Mouse (Mus musculus) erythroblast, embryonic 14.5 days (primary cell): ENCODE measurements around the gene Gpr19. TPM values are rescaled to one million over a fixed set of nuclear protein-coding genes. Genes with fewer than 3 reads are reported as not detected.

Experiments
- H3K27me3 ChIP-seq: 2 replicates; pipeline ENCODE4 v1.6.1; 2012; ENCODE audit warnings: inconsistent platforms; ENCODE audit not compliant: control insufficient read depth
- H3K36me3 ChIP-seq: 2 replicates; pipeline ENCODE4 v1.6.1; 2012; ENCODE audit warnings: mild to moderate bottlenecking, inconsistent platforms; ENCODE audit not compliant: control insufficient read depth
- H3K4me1 ChIP-seq: 2 replicates; pipeline ENCODE4 v1.6.1; 2012; ENCODE audit warnings: inconsistent platforms; ENCODE audit not compliant: control insufficient read depth
- H3K4me3 ChIP-seq: replicated peaks from 2 replicates; pipeline ENCODE3; 2012; ENCODE audit warnings: moderate library complexity, mild to moderate bottlenecking, inconsistent platforms
- H3K9me3 ChIP-seq: 2 replicates; pipeline ENCODE4 v1.6.1; 2012; ENCODE audit warnings: low read length, inconsistent platforms, mixed read lengths; ENCODE audit not compliant: control insufficient read depth
- GATA1 ChIP-seq: IDR thresholded peaks from 2 replicates; pipeline ENCODE4 v1.6.1; 2012; ENCODE audit warnings: low read length, inconsistent platforms, mixed read lengths
- TAL1 ChIP-seq: IDR thresholded peaks from 3 replicates; pipeline ENCODE4 v1.6.1; 2012; ENCODE audit warnings: low read length, inconsistent platforms, mixed read lengths
- polyA plus RNA-seq: library from polyadenylated mRNA; stranded (reverse); fragments of >175 nt; gene quantifications from 2 replicates; pipeline ENCODE4 v1.2.3, GENCODE M21; 2012

The Gpr19 gene
- polyA plus RNA-seq, 1 experiment = 0.36 TPM

DNA sequence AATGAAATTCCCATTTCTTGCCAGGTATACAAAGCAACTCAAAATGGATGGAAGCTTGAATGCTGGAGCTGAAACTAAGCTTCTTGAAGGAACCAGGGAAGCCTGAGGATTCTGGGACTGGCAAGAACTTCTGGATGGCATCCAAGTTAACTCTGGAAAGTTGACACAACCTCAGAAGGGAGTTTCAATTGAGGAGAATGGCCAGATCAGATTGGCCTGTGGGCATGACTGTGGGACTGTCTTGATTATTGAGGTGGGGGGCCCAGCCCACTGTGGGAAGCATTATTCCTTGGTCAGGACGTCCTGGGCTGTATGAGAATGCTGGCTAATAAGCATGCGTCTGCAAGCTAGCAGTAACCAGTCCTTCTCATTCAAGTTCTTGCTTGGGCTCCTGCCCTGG is 18.3 kb downstream of the Gpr19 start:
- Histone ChIP-seq H3K36me3 (no peaks in the 10 kb centered on the region; the same call in 1 of the 2 replicates), H3K4me3 (no peak overlapping the region), H3K4me1 (peaks cover 15% of the 10 kb centered on the region), H3K27me3 (no peaks in the 10 kb centered on the region), H3K9me3 (no peaks in the 10 kb centered on the region; the same call in 1 of the 2 replicates)
- TF ChIP-seq TAL1 (no peak), GATA1 (no peak)

DNA sequence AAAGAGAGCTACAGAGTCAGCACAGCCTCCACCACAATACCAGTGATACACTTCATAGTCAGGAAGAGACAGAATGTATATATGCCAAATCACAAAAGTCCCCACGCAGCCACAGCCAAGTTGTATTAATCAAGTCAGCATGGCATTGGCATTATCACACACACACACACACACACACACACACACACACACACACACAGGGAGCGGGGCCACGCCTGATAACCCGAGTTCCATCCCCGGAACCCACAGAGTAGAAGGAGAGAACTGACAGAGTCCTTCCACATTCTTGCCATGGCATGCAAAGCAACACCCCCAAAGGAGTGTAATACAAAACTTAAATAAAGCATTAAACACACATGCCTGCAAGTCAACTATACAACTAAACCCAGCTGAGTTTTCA is 18.8 kb downstream of the Gpr19 start:
- no peak for TF ChIP-seq GATA1
- TF ChIP-seq TAL1 = no peak
- Histone ChIP-seq H3K36me3 (no peaks in the 10 kb centered on the region; the same call in 1 of the 2 replicates), H3K9me3 (no peaks in the 10 kb centered on the region; the same call in 1 of the 2 replicates), H3K4me1 (peaks cover 15% of the 10 kb centered on the region), H3K4me3 (no peak overlapping the region), H3K27me3 (no peaks in the 10 kb centered on the region)

DNA sequence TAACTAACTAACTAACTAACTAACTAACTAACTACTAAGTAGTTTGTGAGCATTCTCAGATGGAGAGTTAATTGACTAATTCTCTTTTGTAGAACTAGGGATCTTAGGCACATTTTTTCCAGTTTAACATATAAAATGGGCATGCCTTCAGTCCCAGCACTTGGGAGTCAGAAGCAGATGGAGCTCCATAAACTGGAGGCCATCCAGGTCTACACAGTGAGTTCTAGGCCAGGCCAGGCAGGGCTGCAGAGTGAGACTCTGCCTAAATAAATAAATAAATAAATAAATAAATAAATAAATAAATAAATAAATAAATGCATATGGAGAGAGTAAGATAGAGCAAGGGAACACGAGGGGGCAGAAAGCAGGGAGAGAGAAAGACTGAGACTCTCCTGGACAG is 20.5 kb downstream of the Gpr19 start:
- Histone ChIP-seq H3K9me3 (no peaks in the 10 kb centered on the region; the same call in 1 of the 2 replicates), H3K4me1 (peaks cover 15% of the 10 kb centered on the region), H3K27me3 (no peaks in the 10 kb centered on the region), H3K4me3 (no peak overlapping the region), H3K36me3 (no peaks in the 10 kb centered on the region; the same call in 1 of the 2 replicates)
- no peak for TF ChIP-seq TAL1
- TF ChIP-seq GATA1 = no peak

DNA sequence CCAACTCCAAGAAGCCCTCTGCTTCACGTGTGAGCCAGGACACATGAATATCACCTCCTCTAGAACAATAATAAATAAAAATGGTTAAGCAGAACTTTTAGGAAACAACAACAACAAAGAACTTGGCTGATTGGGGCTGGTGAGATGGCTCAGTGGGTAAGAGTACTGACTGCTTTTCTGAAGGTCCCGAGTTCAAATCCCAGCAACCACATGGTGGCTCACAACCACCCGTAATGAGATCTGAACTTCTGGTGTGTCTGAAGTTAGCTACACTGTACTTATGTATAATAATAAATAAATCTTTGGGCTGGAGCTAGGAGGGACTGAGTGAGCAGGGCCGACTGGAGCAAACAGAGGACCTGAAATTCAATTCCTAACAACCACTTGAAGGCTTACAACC is 21.1 kb downstream of the Gpr19 start:
- Histone ChIP-seq H3K27me3 (no peaks in the 10 kb centered on the region), H3K4me1 (peaks cover 15% of the 10 kb centered on the region), H3K9me3 (no peaks in the 10 kb centered on the region; the same call in 1 of the 2 replicates), H3K36me3 (no peaks in the 10 kb centered on the region; the same call in 1 of the 2 replicates), H3K4me3 (no peak overlapping the region)
- TF ChIP-seq TAL1 (no peak), GATA1 (no peak)

DNA sequence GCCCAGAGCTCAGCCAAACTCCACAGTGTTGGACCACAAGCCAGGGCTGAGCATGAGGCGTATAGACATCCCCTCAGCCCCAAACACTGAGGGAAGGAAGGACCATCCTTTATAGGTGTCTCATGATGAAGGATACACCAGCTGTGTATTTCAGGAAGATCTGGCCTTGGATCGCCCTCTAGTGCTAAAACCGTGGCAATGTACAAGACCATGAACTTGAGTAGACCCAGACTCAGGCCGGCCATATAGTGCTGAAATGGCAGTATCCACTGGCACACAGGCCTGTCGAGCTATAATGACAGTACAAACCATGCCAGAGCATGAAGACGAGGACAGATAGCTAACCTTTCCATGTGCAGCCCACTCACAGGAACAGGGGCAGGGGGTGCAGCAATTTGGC is 21.6 kb downstream of the Gpr19 start:
- H3K36me3 ChIP-seq = no peaks in the 10 kb centered on the region; the same call in 1 of the 2 replicates
- no peak overlapping the region for H3K4me3 ChIP-seq
- H3K9me3 ChIP-seq = no peaks in the 10 kb centered on the region
- TF ChIP-seq TAL1 = no peak
- no peak for TF ChIP-seq GATA1
- H3K4me1 ChIP-seq = peaks cover 15% of the 10 kb centered on the region
- H3K27me3 ChIP-seq = no peaks in the 10 kb centered on the region

DNA sequence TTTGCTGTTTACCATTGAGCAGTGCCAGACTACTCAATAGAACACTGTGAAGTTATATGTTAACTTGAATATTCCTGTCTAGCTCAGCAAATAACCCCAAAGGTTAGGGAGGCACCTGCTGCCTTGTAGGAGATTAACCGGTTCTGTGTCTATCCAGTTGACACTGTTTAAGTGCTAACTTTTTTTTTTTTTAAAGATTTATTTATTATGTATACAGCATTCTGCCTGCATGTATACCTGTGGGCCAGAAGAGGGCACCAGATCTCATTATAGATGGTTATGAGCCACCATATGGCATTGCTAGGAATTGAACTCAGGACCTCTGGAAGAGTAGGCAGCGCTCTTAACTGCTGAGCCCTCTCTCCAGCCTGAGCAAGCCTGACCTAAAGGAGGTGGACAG is 25.4 kb downstream of the Gpr19 start:
- peaks cover 3% of the 10 kb centered on the region for H3K36me3 ChIP-seq
- no peak overlapping the region for H3K4me3 ChIP-seq
- TF ChIP-seq GATA1 = no peak
- TF ChIP-seq TAL1 = no peak
- peaks cover 8% of the 10 kb centered on the region for H3K4me1 ChIP-seq
- no peaks in the 10 kb centered on the region for H3K27me3 ChIP-seq
- H3K9me3 ChIP-seq = no peaks in the 10 kb centered on the region

DNA sequence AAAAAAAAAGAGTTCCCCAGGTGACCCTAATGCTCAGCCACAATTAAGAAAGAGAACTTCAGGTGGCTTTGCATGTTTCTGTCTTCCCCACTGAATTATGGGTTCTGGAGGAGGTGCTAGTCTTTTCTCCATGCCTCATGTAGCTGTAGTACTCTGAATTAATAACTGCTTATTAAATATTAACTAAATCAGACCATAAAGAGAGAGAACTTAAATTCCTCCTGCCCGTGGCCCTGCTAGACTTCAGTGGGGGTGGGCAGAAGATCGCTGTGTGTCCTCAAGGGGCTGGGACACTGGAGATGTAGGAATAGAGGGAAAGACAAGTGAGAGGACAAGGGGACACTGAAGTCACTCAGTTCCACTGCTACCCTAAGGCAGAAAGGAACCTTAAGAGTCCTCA is 26.1 kb downstream of the Gpr19 start:
- Histone ChIP-seq H3K27me3 (no peaks in the 10 kb centered on the region), H3K36me3 (peaks cover 3% of the 10 kb centered on the region), H3K4me1 (peaks cover 8% of the 10 kb centered on the region), H3K4me3 (no peak overlapping the region), H3K9me3 (no peaks in the 10 kb centered on the region)
- TF ChIP-seq TAL1 = no peak
- TF ChIP-seq GATA1 = no peak

DNA sequence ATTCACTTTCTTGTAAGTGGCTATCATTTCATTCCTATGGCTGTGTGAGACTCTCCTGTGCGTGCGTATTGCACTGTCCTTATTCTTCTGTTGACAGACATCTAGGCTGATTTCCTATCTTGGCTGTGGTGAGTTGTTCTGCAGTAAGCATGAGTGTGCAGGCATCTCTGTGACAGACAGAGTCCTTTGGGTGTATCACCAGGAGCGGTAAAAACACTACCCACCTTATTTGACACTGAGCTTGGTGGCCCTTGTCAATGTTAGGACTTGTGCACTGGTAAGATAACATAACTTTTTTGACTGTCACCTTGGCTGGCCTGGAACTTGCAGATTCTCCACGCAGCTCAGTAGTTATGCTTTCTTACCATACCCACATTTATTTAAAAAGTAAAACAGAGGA is 27.5 kb downstream of the Gpr19 start:
- peaks cover 3% of the 10 kb centered on the region for H3K36me3 ChIP-seq
- no peak overlapping the region for H3K4me3 ChIP-seq
- peaks cover 11% of the 10 kb centered on the region for H3K4me1 ChIP-seq
- no peaks in the 10 kb centered on the region for H3K9me3 ChIP-seq
- H3K27me3 ChIP-seq = no peaks in the 10 kb centered on the region
- TF ChIP-seq TAL1 = no peak
- no peak for TF ChIP-seq GATA1

DNA sequence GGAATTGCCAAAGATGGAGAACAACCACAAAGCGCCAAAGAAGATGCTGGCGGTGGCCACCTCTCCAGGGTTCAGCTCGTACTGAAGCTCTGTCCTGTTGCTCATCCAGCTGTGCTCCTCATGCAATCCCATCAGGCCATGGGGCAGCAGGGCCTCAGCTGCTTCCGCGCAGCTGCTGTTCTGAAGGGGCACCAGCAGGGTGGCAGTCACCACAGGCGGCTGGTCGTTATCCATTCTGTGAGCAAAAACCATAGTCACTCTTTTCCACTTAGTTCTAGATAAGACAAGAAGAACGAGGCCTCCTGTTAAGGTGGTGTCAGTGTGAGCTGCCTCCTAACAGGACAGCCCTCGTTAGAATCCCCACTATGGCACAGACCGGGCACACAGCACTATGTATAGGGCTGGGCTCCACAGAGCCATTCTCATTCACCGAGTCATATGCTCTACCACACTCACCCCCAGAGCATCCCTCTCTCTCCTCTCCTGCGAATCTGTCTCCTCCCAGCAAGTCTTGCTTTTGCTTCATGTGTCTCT is 28.1 kb downstream of the Gpr19 start:
- H3K4me1 ChIP-seq = peaks cover 11% of the 10 kb centered on the region
- H3K36me3 ChIP-seq = peaks cover 3% of the 10 kb centered on the region
- no peak for TF ChIP-seq GATA1
- no peak for TF ChIP-seq TAL1
- no peaks in the 10 kb centered on the region for H3K27me3 ChIP-seq
- no peaks in the 10 kb centered on the region for H3K9me3 ChIP-seq
- no peak overlapping the region for H3K4me3 ChIP-seq

DNA sequence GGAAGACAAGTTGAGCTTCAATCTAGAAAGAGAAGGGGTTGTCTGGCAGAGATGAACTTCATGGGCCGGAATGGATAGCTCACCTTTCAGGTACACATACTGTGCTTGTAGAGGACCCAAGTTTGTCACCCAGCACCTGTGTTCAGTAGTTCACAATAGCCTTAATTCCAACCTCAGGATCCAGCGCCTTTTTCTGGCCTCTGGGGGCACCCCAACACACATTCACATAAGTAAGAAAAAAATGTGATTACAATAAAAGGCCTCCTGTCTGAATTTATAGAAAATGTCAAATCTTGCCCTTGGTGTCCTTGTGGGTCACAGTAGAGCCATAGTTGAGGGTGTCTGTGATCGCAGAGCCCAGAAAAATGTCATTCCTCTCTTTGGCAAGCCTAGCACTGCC is 31.1 kb downstream of the Gpr19 start:
- Histone ChIP-seq H3K9me3 (no peaks in the 10 kb centered on the region), H3K36me3 (peaks cover 3% of the 10 kb centered on the region), H3K27me3 (no peaks in the 10 kb centered on the region), H3K4me1 (peaks cover 11% of the 10 kb centered on the region), H3K4me3 (no peak overlapping the region)
- TF ChIP-seq GATA1 = no peak
- no peak for TF ChIP-seq TAL1
